Mouse (Mus musculus): ENCODE measurements around the gene Mill2. TPM values are rescaled to one million over a fixed set of nuclear protein-coding genes. Genes with fewer than 3 reads are reported as not detected.
"Not testable (repeated sequence)": the region's sequence is repeated elsewhere in the genome, so short reads cannot be mapped to it uniquely, and the experiment has no call there.

Mill2 gene
- polyA plus RNA-seq, 1 experiment from 2014 or later: 0.45 TPM

DNA sequence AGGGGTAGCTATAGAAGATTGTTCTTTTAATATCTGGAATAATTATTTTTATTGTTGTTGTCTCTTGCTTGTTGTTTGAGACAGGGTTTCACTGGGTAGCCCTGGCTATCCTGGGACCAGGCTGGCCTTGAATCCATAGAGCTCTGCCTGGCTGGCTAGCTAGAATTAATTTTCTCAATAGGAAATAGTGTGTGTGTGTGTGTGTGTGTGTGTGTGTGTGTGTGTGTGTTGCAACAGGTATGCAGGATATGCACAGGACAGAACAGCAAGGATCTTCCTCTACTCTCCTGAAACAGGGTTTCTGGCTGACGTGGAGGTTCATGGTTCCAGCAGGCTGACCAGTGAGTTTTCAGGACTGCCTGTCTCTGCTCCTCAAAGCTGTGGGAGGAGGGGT is 1.4 kb downstream of the Mill2 start:
- H3K27ac ChIP-seq: no peak overlapping the region
- H3K9ac ChIP-seq: no peak overlapping the region
- H3K4me3 ChIP-seq: no peak overlapping the region; the same call in 1 of the 2 replicates
- peak overlapping the region; percentile 63 for H3K4me2 ChIP-seq (replicated peaks)
- peaks cover 4% of the 10 kb centered on the region for H3K4me1 ChIP-seq
- ATAC-seq (ENCODE audit: low FRiP score): peak; percentile 46
- no peaks in the 10 kb centered on the region for H3K9me3 ChIP-seq (replicated peaks)
- WGBS: 54% methylated on average over 1 of the region's 1 CpGs
- no peaks in the 10 kb centered on the region for H3K27me3 ChIP-seq
- no peaks in the 10 kb centered on the region for H3K36me3 ChIP-seq

DNA sequence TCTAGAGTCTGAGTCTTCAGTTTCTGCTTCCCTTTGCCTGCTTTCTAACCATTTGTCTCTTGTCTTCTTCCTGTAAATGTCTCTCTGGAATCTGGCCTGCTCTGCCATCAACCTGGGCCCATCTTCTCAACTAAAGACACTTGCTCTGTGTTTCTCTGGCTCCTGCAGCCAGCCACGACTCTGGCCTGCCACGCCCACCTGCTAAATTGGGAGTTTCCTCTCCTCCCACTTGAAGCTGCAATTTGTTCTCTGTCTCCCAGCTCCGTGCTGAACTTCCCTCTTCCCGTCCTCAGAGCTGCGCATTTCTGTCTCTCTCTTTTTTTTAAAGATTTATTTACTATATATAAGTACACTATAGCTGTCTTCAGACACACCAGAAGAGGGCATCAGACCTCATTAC is 5.0 kb downstream of the Mill2 start:
- Histone ChIP-seq H3K4me2 (replicated peaks) (no peak overlapping the region), H3K9ac (no peak overlapping the region), H3K36me3 (no peaks in the 10 kb centered on the region), H3K9me3 (replicated peaks) (no peaks in the 10 kb centered on the region), H3K4me1 (peaks cover 4% of the 10 kb centered on the region), H3K4me3 (no peak overlapping the region), H3K27ac (no peak overlapping the region), H3K27me3 (no peaks in the 10 kb centered on the region)
- WGBS: 51% methylated on average over 5 of the region's 5 CpGs
- no peak for ATAC-seq (ENCODE audit: low FRiP score)

DNA sequence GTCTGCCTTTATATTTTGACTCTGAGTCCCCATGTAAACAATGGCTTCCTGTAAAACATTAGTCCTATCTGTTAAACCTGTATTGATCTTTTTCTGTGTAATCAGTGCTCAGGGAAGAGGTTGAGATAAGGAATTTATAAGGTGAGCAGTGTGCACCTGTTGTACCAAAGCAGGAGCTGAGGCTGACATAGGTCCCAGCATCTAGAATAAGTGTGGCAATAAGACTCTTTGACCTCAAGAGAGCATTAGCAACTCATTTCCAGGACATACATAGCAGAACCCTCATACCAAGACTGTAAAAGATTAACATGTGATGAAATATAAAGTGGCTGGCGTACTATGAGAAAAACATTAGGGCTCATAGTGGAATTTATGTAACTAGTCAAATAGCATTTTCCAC is 8.6 kb downstream of the Mill2 start:
- ATAC-seq (ENCODE audit: low FRiP score): no peak
- no peak overlapping the region for H3K4me3 ChIP-seq
- WGBS: 94% methylated on average over 1 of the region's 1 CpGs

DNA sequence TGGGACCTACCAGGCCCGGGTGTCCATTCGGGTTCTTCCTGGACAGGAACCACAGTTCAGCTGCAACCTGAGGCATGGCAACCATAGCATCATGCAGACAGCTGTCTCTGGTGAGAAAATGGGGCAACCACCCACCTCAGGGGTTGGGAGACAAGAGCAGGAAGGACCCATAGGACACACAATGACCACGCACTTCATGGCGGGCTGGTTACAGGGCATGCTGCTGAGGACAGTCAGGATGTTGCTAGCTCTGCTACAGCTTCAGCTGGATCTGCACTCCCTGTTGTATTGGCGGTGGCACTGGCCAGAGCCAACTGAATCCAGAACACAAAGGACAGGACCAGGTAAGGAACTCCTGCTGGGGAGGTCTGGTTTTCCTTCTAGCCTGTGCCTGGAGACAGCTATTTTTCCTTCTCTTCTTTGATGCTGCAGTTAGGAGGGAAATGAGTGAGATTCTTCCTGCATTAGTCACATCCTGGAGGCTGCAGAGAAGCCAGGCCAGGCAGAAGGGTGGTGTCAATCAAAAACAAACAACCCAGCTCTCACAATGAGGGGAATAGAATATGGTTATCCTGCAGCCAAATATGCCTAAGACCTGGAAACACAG is 18.6 kb downstream of the Mill2 start:
- Histone ChIP-seq H3K9me3 (replicated peaks) (0 out of 2 replicates have a peak, but pooled peaks cover 3% of the 10 kb centered on the region), H3K27ac (no peak overlapping the region), H3K27me3 (no peaks in the 10 kb centered on the region), H3K4me3 (no peak overlapping the region), H3K4me2 (replicated peaks) (no peak overlapping the region), H3K9ac (no peak overlapping the region), H3K36me3 (no peaks in the 10 kb centered on the region), H3K4me1 (no peaks in the 10 kb centered on the region)
- 79% methylated on average over 5 of the region's 5 CpGs for WGBS
- ATAC-seq (ENCODE audit: low FRiP score): no peak

More for the DNA sequence above, 8.6 kb downstream of the Mill2 start:
- H3K9me3 ChIP-seq (replicated peaks): no peaks in the 10 kb centered on the region
- no peaks in the 10 kb centered on the region for H3K4me1 ChIP-seq
- no peak overlapping the region for H3K9ac ChIP-seq
- H3K27me3 ChIP-seq: no peaks in the 10 kb centered on the region
- H3K4me2 ChIP-seq (replicated peaks): no peak overlapping the region
- no peak overlapping the region for H3K27ac ChIP-seq
- H3K36me3 ChIP-seq: no peaks in the 10 kb centered on the region

DNA sequence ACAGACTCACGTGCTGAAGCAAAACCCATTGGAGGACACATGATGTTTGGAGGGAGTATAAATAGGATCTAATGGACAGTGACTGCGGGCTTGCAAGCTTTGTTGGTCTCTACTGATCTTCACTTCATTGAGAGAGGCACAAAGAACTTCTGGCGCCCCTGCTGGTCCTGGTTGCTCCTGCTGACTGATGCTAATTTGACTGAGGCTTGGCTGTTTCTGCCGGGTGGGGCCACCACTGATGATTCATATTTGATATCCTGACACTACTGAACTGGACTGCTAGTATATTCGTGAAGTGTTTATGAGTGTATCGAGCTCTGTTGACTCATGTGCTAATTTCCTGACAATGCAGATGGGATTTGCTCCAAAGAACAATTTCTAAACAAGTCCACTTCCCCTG is 23.0 kb downstream of the Mill2 start:
- Histone ChIP-seq H3K9ac (no peak overlapping the region), H3K4me3 (no peak overlapping the region), H3K27me3 (no peaks in the 10 kb centered on the region), H3K4me1 (no peaks in the 10 kb centered on the region), H3K27ac (no peak overlapping the region), H3K9me3 (replicated peaks) (0 out of 2 replicates have a peak, but pooled peaks cover 3% of the 10 kb centered on the region), H3K36me3 (no peaks in the 10 kb centered on the region), H3K4me2 (replicated peaks) (no peak overlapping the region)
- ATAC-seq (ENCODE audit: low FRiP score): no peak
- 81% methylated on average over 6 of the region's 6 CpGs for WGBS

DNA sequence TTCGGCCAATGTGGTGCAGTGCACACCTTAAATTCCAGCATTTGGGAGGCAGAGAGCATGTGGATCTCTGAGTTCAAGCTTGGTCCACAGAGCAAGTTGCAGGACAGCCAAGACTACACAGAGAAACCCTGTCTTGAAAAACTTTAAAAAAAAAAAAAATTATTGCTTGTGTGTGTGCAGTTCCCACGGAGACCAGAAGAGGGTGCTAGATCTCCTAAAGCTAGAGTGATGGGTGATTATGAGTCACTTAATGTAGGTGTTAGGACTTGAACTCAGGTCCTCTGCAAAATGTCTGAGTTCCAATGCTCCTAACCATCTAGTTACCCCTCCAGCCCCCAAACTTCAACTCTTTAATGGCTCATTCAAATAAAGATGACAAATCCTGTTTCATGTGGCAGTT is 28.7 kb downstream of the Mill2 start:
- Histone ChIP-seq H3K27me3 (no peaks in the 10 kb centered on the region), H3K4me3 (no peak overlapping the region), H3K36me3 (no peaks in the 10 kb centered on the region), H3K27ac (no peak overlapping the region), H3K9me3 (replicated peaks) (0 out of 2 replicates have a peak, but pooled peaks cover 5% of the 10 kb centered on the region), H3K9ac (no peak overlapping the region), H3K4me1 (peaks cover 5% of the 10 kb centered on the region; the same call in 1 of the 2 replicates), H3K4me2 (replicated peaks) (no peak overlapping the region)
- ATAC-seq (ENCODE audit: low FRiP score): no peak
- 91% methylated on average over 2 of the region's 2 CpGs for WGBS

DNA sequence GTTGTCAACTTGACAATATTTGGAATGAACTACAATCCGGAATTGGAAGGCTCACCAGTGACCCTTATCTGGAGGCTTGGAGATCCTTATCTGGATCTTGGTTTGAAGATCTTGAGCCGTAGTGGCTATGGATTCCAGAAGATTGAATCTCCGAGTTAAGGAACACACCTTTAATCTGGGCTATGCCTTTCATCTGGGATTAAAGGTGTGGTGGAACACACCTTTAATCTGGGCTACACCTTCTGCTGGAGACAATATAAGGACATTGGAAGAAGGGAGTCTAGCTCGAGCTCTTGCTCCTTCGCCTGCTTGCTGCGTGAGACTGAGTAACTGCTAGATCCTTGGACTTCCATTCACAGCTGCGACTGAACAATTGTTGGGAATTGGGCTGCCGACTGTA is 31.3 kb downstream of the Mill2 start, which contains the start of gene Pglyrp1:
TSS of gene Pglyrp1 (plus strand) at position 301 of the 400 bp plus-strand sequence.
- H3K36me3 ChIP-seq; H3K9ac ChIP-seq; H3K27ac ChIP-seq; H3K4me2 ChIP-seq (replicated peaks); H3K27me3 ChIP-seq; H3K9me3 ChIP-seq (replicated peaks); H3K4me1 ChIP-seq; H3K4me3 ChIP-seq; ATAC-seq (ENCODE audit: low FRiP score): not testable (repeated sequence)
- 88% methylated on average over 2 of the region's 8 CpGs for WGBS

DNA sequence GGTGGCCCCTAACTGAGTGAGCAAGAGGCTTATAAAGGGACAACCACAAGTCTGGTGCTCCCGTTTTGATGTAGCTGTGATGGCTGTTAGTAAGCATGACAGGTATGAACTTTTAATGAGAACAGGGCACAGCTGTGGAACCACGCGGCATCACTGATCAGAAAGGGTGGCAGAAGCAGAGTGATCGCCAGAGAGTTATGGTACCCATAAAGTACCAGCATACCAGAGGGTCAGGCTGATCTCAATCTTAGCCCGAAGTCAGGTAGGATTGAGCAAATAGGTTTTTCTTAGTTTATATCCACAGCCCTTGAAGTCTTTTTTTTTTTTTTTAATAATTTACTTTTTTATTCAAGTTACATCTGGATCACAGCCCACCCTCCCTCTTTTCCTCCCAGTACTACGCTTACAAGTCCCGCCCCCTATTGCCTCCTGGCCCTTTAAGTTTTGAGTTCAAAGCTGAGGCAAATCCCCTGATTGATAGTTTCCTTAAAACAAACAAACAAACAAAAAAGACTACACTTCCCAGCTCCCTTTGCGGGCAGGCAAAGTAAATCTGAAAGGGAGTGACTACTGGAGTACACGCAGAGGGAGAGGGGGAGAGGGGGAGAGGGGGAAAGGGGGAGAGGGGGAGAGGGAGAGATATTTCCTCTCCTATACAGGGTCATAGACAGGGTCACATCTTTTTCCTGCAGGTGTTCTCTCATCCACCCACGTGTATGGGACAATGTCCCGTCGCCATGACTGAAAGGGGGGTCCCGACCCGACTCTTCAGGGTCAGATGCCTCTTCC is 32.4 kb downstream of the Mill2 start:
- ATAC-seq (ENCODE audit: low FRiP score): peak; percentile 73
- peak overlapping the region; percentile 74 for H3K4me2 ChIP-seq (replicated peaks)

DNA sequence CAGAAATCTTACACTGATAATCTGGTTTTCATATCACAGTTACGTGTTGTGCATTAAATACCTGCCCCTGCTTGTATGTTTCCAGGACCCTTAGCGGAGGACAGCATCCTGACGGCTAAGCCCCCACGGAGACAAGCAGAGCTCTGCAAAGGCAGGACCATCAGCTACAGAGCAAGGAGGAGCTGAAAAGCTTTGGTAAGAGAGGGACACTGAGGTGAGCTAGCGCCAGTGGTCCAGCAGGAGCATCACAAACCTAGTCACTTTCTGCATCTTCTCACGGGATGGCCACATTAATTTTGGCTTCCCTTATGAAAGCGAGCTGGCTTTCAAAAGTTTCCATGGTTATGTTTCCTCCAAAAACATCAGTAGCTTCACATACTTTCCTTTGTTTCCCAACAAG is 33.0 kb downstream of the Mill2 start:
- peak; percentile 67 for ATAC-seq (ENCODE audit: low FRiP score)
- 6% methylated on average over 7 of the region's 7 CpGs for WGBS
- Histone ChIP-seq H3K27ac (no peak overlapping the region), H3K4me3 (peak overlapping the region; percentile 33), H3K9me3 (replicated peaks) (0 out of 2 replicates have a peak, but pooled peaks cover 5% of the 10 kb centered on the region), H3K27me3 (no peaks in the 10 kb centered on the region), H3K9ac (peak overlapping the region; percentile 54), H3K4me2 (replicated peaks) (peak overlapping the region; percentile 74), H3K36me3 (no peaks in the 10 kb centered on the region), H3K4me1 (peaks cover 5% of the 10 kb centered on the region; the same call in 1 of the 2 replicates)

More for the DNA sequence above, 32.4 kb downstream of the Mill2 start:
- peak overlapping the region; percentile 33 for H3K4me3 ChIP-seq
- 34% methylated on average over 13 of the region's 14 CpGs for WGBS
- 0 out of 2 replicates have a peak, but pooled peaks cover 5% of the 10 kb centered on the region for H3K9me3 ChIP-seq (replicated peaks)
- no peaks in the 10 kb centered on the region for H3K27me3 ChIP-seq
- H3K4me1 ChIP-seq: peaks cover 5% of the 10 kb centered on the region; the same call in 1 of the 2 replicates
- H3K36me3 ChIP-seq: no peaks in the 10 kb centered on the region
- peak overlapping the region; percentile 54 for H3K9ac ChIP-seq
- H3K27ac ChIP-seq: no peak overlapping the region

DNA sequence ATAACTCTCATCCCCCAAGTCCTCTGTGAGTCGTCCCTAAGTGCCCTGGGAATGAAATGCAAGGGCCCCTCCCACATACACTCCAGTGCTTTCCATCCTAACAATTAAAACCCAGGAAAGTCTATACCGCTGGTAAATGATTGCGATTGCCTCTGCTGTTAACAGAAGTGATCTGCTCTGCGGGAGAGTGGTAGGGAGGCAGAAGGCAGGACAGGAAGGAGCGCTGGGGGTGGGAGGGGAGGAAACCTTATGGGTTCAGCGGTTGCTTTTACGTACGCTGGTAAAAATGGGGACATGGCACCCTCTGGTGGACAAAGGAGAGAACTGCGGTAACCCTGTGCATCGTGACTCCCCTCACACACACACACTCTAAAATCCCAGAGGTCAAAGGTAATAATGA is 33.5 kb downstream of the Mill2 start:
- peak; percentile 85 for ATAC-seq (ENCODE audit: low FRiP score)
- no peaks in the 10 kb centered on the region for H3K36me3 ChIP-seq
- peak overlapping the region; percentile 74 for H3K4me2 ChIP-seq (replicated peaks)
- H3K9ac ChIP-seq: peak overlapping the region; percentile 54; the same call in 1 of the 2 replicates
- under 1% methylated on average over 10 of the region's 10 CpGs for WGBS
- H3K9me3 ChIP-seq (replicated peaks): 0 out of 2 replicates have a peak, but pooled peaks cover 4% of the 10 kb centered on the region
- no peak overlapping the region for H3K27ac ChIP-seq
- peak overlapping the region; percentile 33 for H3K4me3 ChIP-seq
- peaks cover 5% of the 10 kb centered on the region; the same call in 1 of the 2 replicates for H3K4me1 ChIP-seq
- no peaks in the 10 kb centered on the region for H3K27me3 ChIP-seq

DNA sequence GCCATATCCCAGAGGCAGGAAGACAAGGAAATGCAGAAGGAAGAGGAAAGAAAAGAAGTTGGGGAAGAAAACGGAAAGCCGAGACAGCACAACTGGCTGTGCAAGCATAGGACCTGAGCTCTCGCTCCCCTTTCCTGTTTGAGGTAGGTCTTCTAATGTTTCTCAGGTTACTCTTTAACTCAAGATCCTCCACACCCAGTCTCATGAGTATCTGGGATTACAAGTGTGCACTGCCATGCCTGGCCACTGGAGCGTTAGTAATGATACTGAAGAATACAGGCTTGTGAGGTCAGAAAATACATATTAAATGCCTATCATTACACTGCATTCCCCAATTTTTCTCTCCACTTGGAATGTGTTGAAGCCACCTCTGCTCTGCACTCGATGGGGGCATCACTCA is 35.6 kb downstream of the Mill2 start:
- no peak overlapping the region for H3K27ac ChIP-seq
- ATAC-seq (ENCODE audit: low FRiP score): no peak
- H3K9ac ChIP-seq: no peak overlapping the region
- no peak overlapping the region for H3K4me2 ChIP-seq (replicated peaks)
- H3K36me3 ChIP-seq: no peaks in the 10 kb centered on the region
- H3K27me3 ChIP-seq: no peaks in the 10 kb centered on the region
- H3K9me3 ChIP-seq (replicated peaks): no peaks in the 10 kb centered on the region
- no peak overlapping the region for H3K4me3 ChIP-seq
- WGBS: 88% methylated on average over 5 of the region's 5 CpGs
- peaks cover 5% of the 10 kb centered on the region; the same call in 1 of the 2 replicates for H3K4me1 ChIP-seq

DNA sequence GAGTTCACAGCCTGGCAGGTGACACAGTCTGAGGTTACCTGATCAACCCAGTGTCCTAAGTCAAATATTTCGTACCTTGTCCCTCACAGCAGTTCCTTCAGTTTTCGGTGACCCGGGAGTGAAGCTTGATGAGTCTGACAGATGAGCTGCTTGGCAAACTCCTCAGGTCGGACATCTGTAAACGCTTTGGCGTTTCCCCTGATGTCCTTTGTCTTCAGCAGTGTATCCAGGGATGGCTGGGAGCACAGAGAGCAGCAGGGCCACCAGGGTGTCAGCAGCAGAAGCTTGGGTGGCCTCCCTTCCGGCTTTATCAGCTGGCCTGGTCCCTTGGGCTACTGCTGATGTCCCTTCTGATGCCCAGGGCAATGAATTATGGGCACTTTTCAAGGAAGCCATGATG is 38.9 kb downstream of the Mill2 start:
- H3K9ac ChIP-seq: no peak overlapping the region
- ATAC-seq (ENCODE audit: low FRiP score): no peak
- no peak overlapping the region for H3K4me2 ChIP-seq (replicated peaks)
- no peaks in the 10 kb centered on the region for H3K4me1 ChIP-seq
- H3K27me3 ChIP-seq: no peaks in the 10 kb centered on the region
- H3K27ac ChIP-seq: no peak overlapping the region
- no peaks in the 10 kb centered on the region for H3K9me3 ChIP-seq (replicated peaks)
- no peak overlapping the region for H3K4me3 ChIP-seq
- H3K36me3 ChIP-seq: no peaks in the 10 kb centered on the region
- WGBS: 79% methylated on average over 7 of the region's 7 CpGs

Measured in hindbrain, embryonic 12.5 days (tissue).